In genomic region chr1:90358971-90359370, GRCm38 (mm10) we compare ENCODE assay signal across 22 mouse cellular contexts.
DNase-seq lines count a peak whose midpoint lies in the region; ATAC-seq lines count a peak whose summit lies in the region.
"Had no signal": no experiment of that assay in that cellular context is flagged by ENCODE, and none has a peak within 500 bp of the region (broad histone marks: within the 10 kb centered on the region; RNA-seq: fewer than 3 reads in every experiment).

No protein-coding gene starts in this region.

- 82% methylated on average over 2 of the region's 2 CpGs for WGBS in heart, embryonic 10.5 days
- WGBS in midbrain, embryonic 11.5 days: 78% methylated on average over 2 of the region's 2 CpGs
- WGBS in midbrain, embryonic 10.5 days: 82% methylated on average over 2 of the region's 2 CpGs

- ATAC-seq in midbrain, embryonic 11.5 days (ENCODE audit: low FRiP score): no peak
- ATAC-seq: forebrain, embryonic 13.5 days; hindbrain, embryonic 16.5 days had no signal

- no peak overlapping the region for H3K27ac ChIP-seq in heart, embryonic 10.5 days
- no peak overlapping the region for H3K27ac ChIP-seq in midbrain, embryonic 11.5 days (ENCODE audit: low read depth, low read length)
- no peak overlapping the region for H3K27ac ChIP-seq in midbrain, embryonic 10.5 days (replicated peaks)
- H3K27ac ChIP-seq: forebrain, embryonic 13.5 days; liver, embryonic 15.5 days; lung, embryonic 15.5 days; midbrain, embryonic 12.5 days; neural tube, embryonic 13.5 days; stomach, embryonic 15.5 days had no signal

- no peak overlapping the region for H3K4me2 ChIP-seq in midbrain, embryonic 11.5 days
- H3K4me2 ChIP-seq: forebrain, embryonic 13.5 days; kidney, embryonic 15.5 days; liver, embryonic 15.5 days; lung, embryonic 15.5 days; midbrain, embryonic 12.5 days; neural tube, embryonic 13.5 days; stomach, embryonic 15.5 days had no signal

- no peak overlapping the region for H3K9ac ChIP-seq in midbrain, embryonic 11.5 days (ENCODE audit: low read length)
- H3K9ac ChIP-seq: forebrain, embryonic 13.5 days; kidney, embryonic 15.5 days; liver, embryonic 15.5 days; lung, embryonic 15.5 days; midbrain, embryonic 12.5 days; neural tube, embryonic 13.5 days; stomach, embryonic 15.5 days had no signal

- H3K36me3 ChIP-seq in heart, embryonic 10.5 days: no peaks in the 10 kb centered on the region
- H3K36me3 ChIP-seq in midbrain, embryonic 11.5 days (ENCODE audit: control insufficient read depth, insufficient read depth, low read length): no peaks in the 10 kb centered on the region
- H3K36me3 ChIP-seq in midbrain, embryonic 10.5 days: no peaks in the 10 kb centered on the region
- H3K36me3 ChIP-seq: G1E; kidney, embryonic 15.5 days; liver, embryonic 15.5 days; lung, embryonic 15.5 days; midbrain, embryonic 12.5 days; neural tube, embryonic 13.5 days; stomach, embryonic 15.5 days had no signal

- H3K4me1 ChIP-seq in heart, embryonic 10.5 days: peaks cover 4% of the 10 kb centered on the region; the same call in 1 of the 2 replicates
- peaks cover 3% of the 10 kb centered on the region for H3K4me1 ChIP-seq in midbrain, embryonic 11.5 days (ENCODE audit: control insufficient read depth, insufficient read depth, low read length)
- peaks cover 10% of the 10 kb centered on the region for H3K4me1 ChIP-seq in midbrain, embryonic 10.5 days
- H3K4me1 ChIP-seq: forebrain, embryonic 13.5 days; liver, embryonic 15.5 days; neural tube, embryonic 13.5 days had no signal

- peak; percentile 95 for DNase-seq in heart, adult 11 months
- DNase-seq in heart, embryonic 10.5 days (ENCODE audit: low spot score): no peak
- DNase-seq in midbrain, embryonic 11.5 days (ENCODE audit: low spot score, missing footprints): peak; percentile 45
- DNase-seq in midbrain, embryonic 10.5 days (ENCODE audit: low spot score): no peak
- DNase-seq in heart, postnatal 10 days: peak; percentile 60 to 69
- DNase-seq in natural killer cell, adult 2 months (ENCODE audit: low spot score in 2 of 2): no peak
- no peak for DNase-seq in cerebellum, adult 11-12 months
- DNase-seq: adrenal gland, adult 8-10 months; cerebellum, adult 8-10 months; cerebellum, postnatal 36 days; kidney, adult 18-20 months; kidney, postnatal 25 days had no signal

- H3K4me3 ChIP-seq in heart, embryonic 10.5 days: no peak overlapping the region
- H3K4me3 ChIP-seq in midbrain, embryonic 11.5 days (ENCODE audit: low read depth, low read length): no peak overlapping the region
- no peak overlapping the region for H3K4me3 ChIP-seq in midbrain, embryonic 10.5 days
- H3K4me3 ChIP-seq: forebrain, embryonic 13.5 days; kidney, embryonic 15.5 days; liver, embryonic 15.5 days; lung, embryonic 15.5 days; midbrain, embryonic 12.5 days; myocyte; neural tube, embryonic 13.5 days; stomach, embryonic 15.5 days had no signal

- H3K9me3 ChIP-seq in heart, embryonic 10.5 days: no peaks in the 10 kb centered on the region
- no peaks in the 10 kb centered on the region for H3K9me3 ChIP-seq in midbrain, embryonic 11.5 days (ENCODE audit: control insufficient read depth, low read length)
- no peaks in the 10 kb centered on the region for H3K9me3 ChIP-seq in midbrain, embryonic 10.5 days (replicated peaks)
- H3K9me3 ChIP-seq: forebrain, embryonic 13.5 days; kidney, embryonic 15.5 days; liver, embryonic 15.5 days; lung, embryonic 15.5 days; midbrain, embryonic 12.5 days; neural tube, embryonic 13.5 days; stomach, embryonic 15.5 days had no signal

- H3K27me3 ChIP-seq in heart, embryonic 10.5 days (ENCODE audit: insufficient read depth, poor library complexity, severe bottlenecking): peaks cover 7% of the 10 kb centered on the region
- H3K27me3 ChIP-seq in midbrain, embryonic 11.5 days (ENCODE audit: control insufficient read depth, insufficient read depth, low read length): no peaks in the 10 kb centered on the region
- H3K27me3 ChIP-seq in midbrain, embryonic 10.5 days (ENCODE audit: low read depth, poor library complexity, severe bottlenecking): no peaks in the 10 kb centered on the region
- H3K27me3 ChIP-seq: forebrain, embryonic 13.5 days; liver, embryonic 15.5 days; neural tube, embryonic 13.5 days had no signal

- intact Hi-C loops in heart, postnatal 10 days (cut with DNase I): no loop called here

Comparison
In these comparisons a context has a peak if more than half of its experiments do, and no peak if none do; other contexts are left out.
1. DNase-seq: peak in heart, adult 11 months (single experiment), midbrain, embryonic 11.5 days (single experiment) and heart, postnatal 10 days (2 of 2); none in heart, embryonic 10.5 days (single experiment), midbrain, embryonic 10.5 days (single experiment), natural killer cell, adult 2 months (0 of 2) and cerebellum, adult 11-12 months (single experiment).